ENCODE assay signal across 8 mouse cellular contexts in genomic region chr12:56612349-56612735, GRCm38 (mm10). TPM values are rescaled to one million over a fixed set of nuclear protein-coding genes. Genes with fewer than 3 reads are reported as not detected.
A peak's percentile ranks its signal among the peaks of the same experiment; 100 is the strongest.
DNase-seq lines count a peak whose midpoint lies in the region; ATAC-seq lines count a peak whose summit lies in the region.

No protein-coding gene starts in this region.

- H3K27me3 ChIP-seq in kidney, embryonic 15.5 days, result peaks cover 94% of the 10 kb centered on the region
- H3K27me3 ChIP-seq in forebrain, embryonic 11.5 days (ENCODE audit: control insufficient read depth, insufficient read depth, low read length), result peaks cover 89% of the 10 kb centered on the region
- H3K27me3 ChIP-seq in limb, embryonic 10.5 days (ENCODE audit: low read depth, poor library complexity, severe bottlenecking), result peaks cover 99% of the 10 kb centered on the region
- peaks cover 95% of the 10 kb centered on the region for H3K27me3 ChIP-seq in neural tube, embryonic 13.5 days

- no peaks in the 10 kb centered on the region for H3K36me3 ChIP-seq in kidney, embryonic 15.5 days
- no peaks in the 10 kb centered on the region for H3K36me3 ChIP-seq in forebrain, embryonic 11.5 days (ENCODE audit: control insufficient read depth, insufficient read depth, low read length)
- no peaks in the 10 kb centered on the region for H3K36me3 ChIP-seq in limb, embryonic 10.5 days
- H3K36me3 ChIP-seq in neural tube, embryonic 13.5 days, result no peaks in the 10 kb centered on the region

- 0 out of 2 replicates have a peak, but pooled peaks have one; percentile 10 for ATAC-seq in kidney, embryonic 15.5 days (replicated peaks; ENCODE audit: low FRiP score)
- ATAC-seq in forebrain, embryonic 11.5 days (replicated peaks; ENCODE audit: low FRiP score), result no peak
- no peak for ATAC-seq in neural tube, embryonic 13.5 days (ENCODE audit: low read depth)

- H3K27ac ChIP-seq in kidney, embryonic 15.5 days, result no peak overlapping the region
- no peak overlapping the region for H3K27ac ChIP-seq in forebrain, embryonic 11.5 days (ENCODE audit: low read depth, low read length)
- no peak overlapping the region for H3K27ac ChIP-seq in limb, embryonic 10.5 days
- no peak overlapping the region for H3K27ac ChIP-seq in neural tube, embryonic 13.5 days (replicated peaks)

- WGBS in kidney, embryonic 15.5 days, result under 1% methylated on average over 10 of the region's 10 CpGs
- WGBS in forebrain, embryonic 11.5 days, result under 1% methylated on average over 10 of the region's 10 CpGs
- 2% methylated on average over 10 of the region's 10 CpGs for WGBS in limb, embryonic 10.5 days
- 0% methylated on average over 10 of the region's 10 CpGs for WGBS in neural tube, embryonic 13.5 days

- peak overlapping the region; percentile 34 for H3K4me3 ChIP-seq in kidney, embryonic 15.5 days (replicated peaks)
- peak overlapping the region; percentile 26; the same call in 1 of the 2 replicates for H3K4me3 ChIP-seq in forebrain, embryonic 11.5 days (ENCODE audit: low read depth, low read length)
- peak overlapping the region; percentile 44 for H3K4me3 ChIP-seq in limb, embryonic 10.5 days
- peak overlapping the region; percentile 29 for H3K4me3 ChIP-seq in neural tube, embryonic 13.5 days

- no peaks in the 10 kb centered on the region for H3K9me3 ChIP-seq in kidney, embryonic 15.5 days (replicated peaks)
- no peaks in the 10 kb centered on the region for H3K9me3 ChIP-seq in forebrain, embryonic 11.5 days (ENCODE audit: control insufficient read depth, low read length)
- no peaks in the 10 kb centered on the region for H3K9me3 ChIP-seq in limb, embryonic 10.5 days (replicated peaks)
- H3K9me3 ChIP-seq in neural tube, embryonic 13.5 days, result no peaks in the 10 kb centered on the region

- peaks cover 20% of the 10 kb centered on the region for H3K4me1 ChIP-seq in kidney, embryonic 15.5 days
- H3K4me1 ChIP-seq in forebrain, embryonic 11.5 days (replicated peaks; ENCODE audit: control insufficient read depth, insufficient read depth, low read length), result peaks cover 4% of the 10 kb centered on the region; the same call in 1 of the 2 replicates
- peaks cover 19% of the 10 kb centered on the region for H3K4me1 ChIP-seq in limb, embryonic 10.5 days
- peaks cover 18% of the 10 kb centered on the region for H3K4me1 ChIP-seq in neural tube, embryonic 13.5 days (replicated peaks)

- peak overlapping the region; percentile 62 for H3K4me2 ChIP-seq in kidney, embryonic 15.5 days
- H3K4me2 ChIP-seq in forebrain, embryonic 11.5 days (ENCODE audit: low read depth, low read length, severe bottlenecking), result peak overlapping the region; percentile 45; the same call in 1 of the 2 replicates
- peak overlapping the region; percentile 54 for H3K4me2 ChIP-seq in neural tube, embryonic 13.5 days

- DNase-seq in kidney, postnatal 10 days, result no peak
- no peak for DNase-seq in forebrain, embryonic 11.5 days (ENCODE audit: low spot score)
- no peak for DNase-seq in limb, embryonic 10.5 days (ENCODE audit: low spot score)
- no peak for DNase-seq in thymus, postnatal 4 days
- DNase-seq in c-Kit-positive CD71-positive TER-119-positive erythroid progenitor cells, embryonic 14.5 days (ENCODE audit: low spot score), result no peak
- no peak for DNase-seq in retina, embryonic 14.5 days (ENCODE audit: low spot score)

- no peak overlapping the region for H3K9ac ChIP-seq in kidney, embryonic 15.5 days
- no peak overlapping the region for H3K9ac ChIP-seq in forebrain, embryonic 11.5 days (ENCODE audit: low read length)
- no peak overlapping the region for H3K9ac ChIP-seq in neural tube, embryonic 13.5 days

RNA-seq across cellular contexts. Expression of gene Nkx2-9, which starts 0.7 kb away (rescaled TPM):
- polyA plus RNA-seq in kidney, embryonic 15.5 days (2015; fragmentation: Nextera tagmentation; extraction: Ambion mirVana), result not detected in 2 replicates
- 2.4 and 2.8 TPM in 2 replicates for polyA plus RNA-seq in forebrain, embryonic 11.5 days (2014; fragmentation: Nextera tagmentation; extraction: Ambion mirVana)
- not detected in 2 replicates for polyA plus RNA-seq in limb, embryonic 10.5 days (2016; fragmentation: Nextera tagmentation; extraction: Ambion mirVana)
- polyA plus RNA-seq in neural tube, embryonic 13.5 days (2015; fragmentation: Nextera tagmentation; extraction: Ambion mirVana), result not detected in 2 replicates
